Mouse (Mus musculus) 416B (cell line): ENCODE measurements at regions not wholly inside any gene's neighbourhood (a gene's known extent, or its start where the extent isn't known, plus 50 kb on each side); places are given as distances from the start of the nearest gene placed in this dataset.
"Not testable (repeated sequence)": the region's sequence is repeated elsewhere in the genome, so short reads cannot be mapped to it uniquely, and the experiment has no call there.

ENCODE experiments used
- DNase-seq: peaks from one replicate; pipeline ENCODE4 v3.0.0; 2011; ENCODE audit warnings: low read depth

DNA sequence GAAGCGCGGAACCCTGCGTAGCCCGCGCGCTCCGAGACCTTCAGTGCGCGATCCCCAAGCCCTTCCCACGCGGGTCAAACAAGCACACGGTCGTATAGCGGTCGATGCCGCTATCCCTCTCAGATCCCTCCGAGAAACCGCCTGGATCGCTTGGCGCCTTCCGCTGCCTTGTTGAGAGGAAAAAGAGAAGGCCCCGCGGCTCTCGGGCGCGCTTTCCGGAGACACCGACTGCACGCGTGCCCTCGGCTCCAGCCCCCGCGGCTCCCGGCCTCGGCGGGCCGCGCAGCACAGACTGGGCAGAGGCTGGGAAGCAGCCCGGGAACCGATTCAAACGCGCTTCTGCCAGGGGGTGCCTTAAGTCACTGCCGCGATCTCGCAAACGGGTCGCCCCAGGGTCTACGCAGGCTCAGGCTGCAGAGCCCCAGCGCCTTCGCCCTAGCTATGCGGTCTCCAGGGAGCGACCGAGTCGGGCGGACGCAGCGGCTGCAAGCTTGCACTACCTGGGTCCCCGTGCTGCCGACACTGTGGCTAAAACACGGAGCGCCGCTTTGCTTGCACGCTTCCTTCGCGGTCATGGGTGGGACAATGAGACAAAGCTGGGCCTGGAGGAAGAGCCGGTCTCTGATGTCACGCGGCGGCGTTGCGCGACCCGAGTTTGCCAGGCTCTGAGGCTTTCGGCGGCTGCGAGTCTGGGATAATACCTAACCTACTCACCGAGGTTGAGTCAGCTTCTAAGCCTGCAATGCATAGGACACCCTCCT, 87.3 kb downstream of the Crisp4 start:
- DNase-seq, result no peak

DNA sequence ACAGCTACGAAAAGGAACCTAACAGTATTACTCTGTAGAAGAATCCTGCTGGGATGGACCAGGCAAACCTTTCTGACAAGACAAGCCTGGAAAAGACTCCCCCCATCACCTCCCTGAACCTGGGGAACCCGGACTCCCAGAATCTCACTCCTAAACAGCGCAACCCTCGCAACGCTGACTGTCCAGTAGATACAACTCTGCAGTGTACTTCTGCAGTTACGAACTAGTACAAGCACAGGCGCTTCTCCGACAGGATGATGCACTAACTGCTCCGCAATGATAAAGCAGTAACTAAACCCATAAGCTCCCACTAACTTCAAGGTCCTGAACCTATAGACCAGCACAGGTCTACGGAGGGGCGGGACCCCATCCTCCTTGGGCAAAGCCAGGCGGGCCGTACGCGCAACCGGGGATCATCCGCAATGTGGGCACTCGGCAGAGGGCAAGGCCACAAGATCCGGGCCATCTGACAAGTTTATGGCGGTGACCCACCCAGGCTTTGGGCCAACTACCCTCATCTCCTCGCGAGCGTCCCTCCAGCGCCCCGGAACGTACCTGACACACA, 88.0 kb downstream of the Crisp4 start:
- DNase-seq, result no peak

DNA sequence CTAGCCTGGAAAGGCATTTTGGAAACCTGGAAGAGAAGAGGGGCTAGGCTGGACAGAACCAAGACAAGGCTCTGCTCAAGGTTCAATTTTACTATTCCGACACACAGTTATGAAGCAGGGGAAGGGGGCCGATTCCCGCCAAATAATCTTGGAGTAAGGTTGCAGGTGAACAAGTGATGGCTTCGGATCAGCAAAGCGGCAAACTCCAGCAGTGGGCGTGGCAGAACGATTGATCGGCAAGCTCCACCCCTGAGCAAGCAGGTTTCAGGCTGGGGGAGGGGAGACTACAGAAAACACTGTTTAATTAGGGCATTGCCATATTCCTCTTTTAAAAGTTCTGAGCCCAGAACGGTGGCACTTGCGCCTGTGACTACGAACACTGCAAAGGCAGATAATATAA, 88.7 kb downstream of the Crisp4 start:
- DNase-seq, result not testable (repeated sequence)

DNA sequence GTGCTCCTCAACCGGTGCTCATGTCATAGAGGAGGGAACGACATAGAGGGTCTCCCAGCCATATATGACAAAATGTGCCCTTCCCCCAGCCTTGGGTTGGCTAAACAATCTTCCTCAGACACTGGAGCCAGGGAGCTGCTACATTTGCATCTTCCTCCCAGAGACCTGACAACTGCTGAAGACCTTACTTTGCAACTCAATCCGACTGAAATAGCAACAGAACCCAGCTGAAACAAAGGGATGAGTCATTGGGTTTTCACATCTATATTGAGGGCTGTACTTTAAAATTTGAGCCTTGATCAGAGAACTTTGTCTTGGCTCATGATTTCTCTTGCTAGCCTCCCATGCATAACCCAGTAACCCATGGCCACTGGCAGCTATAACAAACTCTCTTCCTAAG, 115.5 kb downstream of the Crisp4 start:
- DNase-seq, result no peak

DNA sequence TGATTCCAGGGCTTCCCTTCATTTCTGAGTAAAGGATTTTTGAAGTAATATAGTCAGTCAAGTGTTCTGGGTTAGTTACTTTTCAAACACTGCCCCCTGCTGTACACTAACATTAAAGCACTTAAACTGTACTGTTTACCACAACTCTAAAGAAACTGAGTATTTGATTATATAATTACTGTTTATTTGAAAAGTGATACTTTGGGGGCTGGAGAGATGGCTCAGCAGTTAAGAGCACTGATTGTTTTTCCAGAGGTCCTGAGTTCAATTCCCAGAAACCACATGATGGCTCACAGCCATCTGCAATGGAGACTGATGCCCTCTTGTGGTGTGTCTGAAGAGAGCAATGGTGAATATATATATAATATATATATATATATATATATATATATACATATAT, 132.8 kb downstream of the Crisp4 start:
- DNase-seq, result peak; percentile 46

DNA sequence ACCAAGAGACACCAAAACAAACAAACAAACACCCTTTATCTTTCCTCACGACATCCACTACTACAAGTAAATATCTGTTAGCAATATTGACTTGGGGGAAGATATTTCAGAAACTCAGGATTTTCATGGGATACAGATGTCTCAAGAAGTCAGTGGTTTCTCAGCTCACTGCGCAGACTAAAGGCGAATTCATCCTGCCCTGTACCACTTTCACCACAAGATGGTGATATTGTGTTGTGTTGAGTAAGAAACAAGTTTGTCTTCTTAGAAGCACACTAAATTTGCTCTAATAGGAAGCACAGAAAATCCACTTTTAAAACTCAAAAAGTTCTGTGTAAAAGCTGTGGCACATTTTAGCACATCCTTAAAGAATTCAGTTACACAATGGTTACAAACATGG, 165.1 kb downstream of the Crisp4 start:
- DNase-seq, result peak; percentile 56

DNA sequence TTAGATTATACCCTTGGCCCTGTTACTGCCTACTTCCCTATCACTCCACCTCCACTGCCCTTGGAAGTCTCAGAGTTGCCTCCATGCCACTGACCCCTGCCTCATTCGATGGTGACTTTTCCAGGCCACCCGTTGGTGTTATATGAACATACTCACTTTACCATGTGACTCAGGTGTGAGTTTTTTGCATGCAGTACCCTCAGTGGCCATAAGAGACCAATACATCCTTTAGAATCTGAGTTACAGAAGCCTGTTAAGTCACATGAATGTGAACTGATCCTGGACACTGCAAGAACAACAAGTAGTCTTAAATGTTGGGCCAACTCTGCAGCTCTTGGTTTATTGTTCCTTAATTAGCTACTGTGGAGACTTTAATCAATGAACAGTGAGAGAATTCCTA, 167.6 kb downstream of the Crisp4 start:
- no peak for DNase-seq

DNA sequence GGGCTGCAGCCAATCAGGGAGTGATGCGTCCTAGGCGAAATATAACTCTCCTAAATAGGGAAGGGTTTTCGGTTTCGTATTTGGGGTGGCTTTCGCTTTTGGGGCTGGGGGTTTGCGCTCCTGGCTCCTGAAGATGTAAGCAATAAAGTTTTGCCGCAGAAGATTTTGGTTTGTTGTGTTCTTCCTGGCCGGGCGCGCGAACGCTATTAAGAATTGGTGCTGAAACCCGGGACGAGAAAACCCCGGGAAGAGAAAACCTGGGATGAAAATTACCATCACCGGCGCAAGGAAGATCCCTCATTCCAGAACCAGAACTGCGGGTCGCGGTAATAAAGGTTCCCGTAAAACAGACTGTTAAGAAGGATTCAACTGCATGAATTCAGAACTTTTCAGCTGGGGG, 188.8 kb downstream of the Crisp4 start:
- not testable (repeated sequence) for DNase-seq

DNA sequence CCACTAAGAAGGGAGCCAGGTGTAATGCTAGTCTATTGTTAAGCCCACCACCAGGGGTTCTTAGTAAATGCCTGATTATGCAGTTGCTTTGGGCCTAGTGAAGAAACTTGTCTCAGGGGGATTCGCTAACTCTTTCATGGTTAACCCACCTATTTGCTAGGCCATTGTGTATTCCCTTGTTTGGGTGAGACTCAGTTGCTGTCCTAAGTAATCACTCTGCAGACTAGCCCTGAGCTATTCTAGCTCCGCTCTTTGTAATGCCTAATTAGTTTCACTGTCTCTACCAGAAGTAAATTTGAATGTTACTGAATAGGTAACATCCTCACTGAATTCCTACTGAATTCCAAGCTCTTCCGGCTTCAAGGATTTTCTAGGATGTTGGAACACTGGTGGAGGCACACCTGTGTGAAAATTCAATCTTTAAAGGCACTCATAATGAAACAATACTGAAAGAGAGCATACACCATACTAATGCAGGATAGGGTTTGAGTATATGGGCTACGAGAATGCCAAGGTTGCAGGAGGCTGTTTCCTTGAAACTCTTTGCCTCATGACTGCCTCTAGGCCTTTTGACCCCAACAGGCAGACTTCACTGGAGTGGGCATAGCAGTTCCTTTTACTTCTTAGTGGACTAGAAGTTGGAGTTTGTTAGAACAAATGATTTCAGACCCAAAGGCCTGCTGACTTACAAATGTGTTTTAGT, 213.4 kb downstream of the Crisp4 start:
- not testable (repeated sequence) for DNase-seq
